Mouse (Mus musculus) embryonic fibroblast, embryonic 13.5 days (primary cell): ENCODE data around the gene Lcmt1. TPM values are rescaled to one million over a fixed set of nuclear protein-coding genes. Genes with fewer than 3 reads are reported as not detected.

Source experiments
- H3K27ac ChIP-seq: 2 replicates; pipeline ENCODE4 v1.5.1; 2012; ENCODE audit warnings: low read length, control low read depth, inconsistent platforms; ENCODE audit not compliant: insufficient read depth
- H3K4me1 ChIP-seq: 2 replicates; pipeline ENCODE4 v1.6.1; 2011; ENCODE audit warnings: low read length; ENCODE audit not compliant: control insufficient read depth, insufficient read depth
- H3K4me3 ChIP-seq: 2 replicates; pipeline ENCODE4 v1.5.1; 2011; ENCODE audit warnings: mild to moderate bottlenecking, control low read depth, low read length; ENCODE audit not compliant: insufficient read depth
- CTCF ChIP-seq: IDR thresholded peaks from 2 replicates; pipeline ENCODE4 v1.5.1; 2011; ENCODE audit warnings: mild to moderate bottlenecking, control low read depth, low read length, moderate library complexity, borderline replicate concordance; ENCODE audit not compliant: insufficient read depth
- POLR2A ChIP-seq: IDR thresholded peaks from 2 replicates; pipeline ENCODE4 v1.6.1; 2011; ENCODE audit warnings: low read depth, mild to moderate bottlenecking, control low read depth, low read length, moderate library complexity
- polyA plus RNA-seq: library from polyadenylated mRNA; stranded (reverse); fragments of >200 nt; gene quantifications from 2 replicates; pipeline ENCODE4 v1.2.4, GENCODE M21; 2011; ENCODE audit warnings: low read depth; ENCODE audit not compliant: missing spikeins, insufficient read length

Gene Lcmt1
- polyA plus RNA-seq, 1 experiment = 32.0 TPM

- TF ChIP-seq POLR2A (no peak), CTCF (no peak)
Observed at GRCm38 (mm10) chr7:123448794-123449193, 79.2 kb downstream of the Lcmt1 start.

GRCm38 (mm10) chr7:123449676-123450075, 80.1 kb downstream of the Lcmt1 start:
- TF ChIP-seq CTCF (no peak), POLR2A (no peak)
- H3K4me1 ChIP-seq = no peaks in the 10 kb centered on the region
- no peak overlapping the region for H3K27ac ChIP-seq
- H3K4me3 ChIP-seq = no peak overlapping the region

More at GRCm38 (mm10) chr7:123448794-123449193, 79.2 kb downstream of the Lcmt1 start:
- no peaks in the 10 kb centered on the region for H3K4me1 ChIP-seq
- H3K4me3 ChIP-seq = no peak overlapping the region
- no peak overlapping the region for H3K27ac ChIP-seq

DNA sequence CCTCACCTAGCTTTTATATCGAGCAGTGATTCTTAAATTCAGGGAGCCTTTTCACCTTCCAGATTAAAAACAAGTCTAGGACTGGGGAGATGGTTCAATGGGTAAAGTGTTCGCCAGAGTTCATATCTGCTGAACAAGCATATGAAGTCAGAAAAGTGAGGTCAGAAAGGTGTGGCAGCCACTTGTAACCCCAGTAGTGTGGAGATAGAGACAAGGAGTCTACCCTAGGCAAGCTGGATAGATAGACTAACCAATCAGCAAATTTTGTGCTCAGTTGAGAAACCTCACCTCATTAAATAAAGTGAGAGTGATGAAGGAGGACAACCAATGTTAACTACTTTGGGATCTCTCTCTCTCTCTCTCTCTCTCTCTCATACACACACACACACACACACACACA, 80.9 kb downstream of the Lcmt1 start:
- no peak overlapping the region for H3K4me3 ChIP-seq
- no peak for TF ChIP-seq CTCF
- no peak for TF ChIP-seq POLR2A
- H3K4me1 ChIP-seq = no peaks in the 10 kb centered on the region
- no peak overlapping the region for H3K27ac ChIP-seq

GRCm38 (mm10) chr7:123452551-123452950, 83.0 kb downstream of the Lcmt1 start:
- no peaks in the 10 kb centered on the region for H3K4me1 ChIP-seq
- no peak overlapping the region for H3K4me3 ChIP-seq
- no peak overlapping the region for H3K27ac ChIP-seq
- TF ChIP-seq CTCF = no peak
- no peak for TF ChIP-seq POLR2A

- Histone ChIP-seq H3K4me3 (no peak overlapping the region), H3K27ac (no peak overlapping the region), H3K4me1 (no peaks in the 10 kb centered on the region)
- TF ChIP-seq POLR2A (no peak), CTCF (no peak)
Observed at GRCm38 (mm10) chr7:123453066-123453465, 83.5 kb downstream of the Lcmt1 start.

- Histone ChIP-seq H3K4me3 (no peak overlapping the region), H3K4me1 (no peaks in the 10 kb centered on the region), H3K27ac (no peak overlapping the region)
- no peak for TF ChIP-seq POLR2A
- TF ChIP-seq CTCF = no peak
Observed at GRCm38 (mm10) chr7:123455088-123455487, 85.5 kb downstream of the Lcmt1 start.

DNA sequence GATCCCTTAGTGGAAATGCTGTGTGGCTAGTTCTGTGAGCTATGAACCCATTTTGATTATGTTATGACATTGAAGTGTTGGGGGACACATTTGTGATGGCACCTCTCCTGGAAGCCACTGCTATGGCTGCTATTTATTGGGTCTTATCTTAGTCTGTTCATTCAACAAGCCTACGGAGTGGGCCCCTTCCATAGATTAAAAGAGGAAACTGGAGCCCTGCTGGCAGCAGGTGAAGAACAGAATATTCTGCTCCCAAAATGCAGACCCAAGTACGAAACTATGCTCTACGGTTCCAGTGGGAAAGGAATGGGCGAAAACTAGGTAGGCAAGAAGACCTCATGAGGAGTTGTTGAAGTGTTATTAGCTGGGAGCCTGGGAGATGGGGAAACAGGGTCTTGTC, 88.7 kb downstream of the Lcmt1 start:
- Histone ChIP-seq H3K4me3 (no peak overlapping the region), H3K27ac (no peak overlapping the region), H3K4me1 (no peaks in the 10 kb centered on the region)
- TF ChIP-seq POLR2A (no peak), CTCF (no peak)

DNA sequence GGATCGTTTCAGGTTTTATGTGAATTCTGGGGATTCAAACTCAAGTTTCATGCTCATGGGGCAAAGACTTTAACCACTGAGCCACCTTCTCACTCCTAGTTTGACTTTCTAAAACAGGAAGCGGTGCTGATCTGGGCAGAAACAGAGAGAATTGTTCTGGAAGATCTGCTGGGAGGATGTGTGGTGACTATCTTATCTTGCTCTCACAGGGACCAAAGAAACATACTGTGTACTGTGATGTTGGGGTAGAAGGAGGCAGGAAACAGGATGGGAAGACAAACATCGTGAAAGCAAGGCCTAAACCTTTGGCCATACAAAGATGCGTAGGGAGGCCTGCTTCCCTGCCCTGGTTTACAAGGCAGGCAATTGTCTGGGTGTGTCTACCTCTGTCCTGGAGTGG, 89.7 kb downstream of the Lcmt1 start:
- H3K4me3 ChIP-seq = no peak overlapping the region
- TF ChIP-seq CTCF = no peak
- TF ChIP-seq POLR2A = no peak
- H3K4me1 ChIP-seq = no peaks in the 10 kb centered on the region
- H3K27ac ChIP-seq = no peak overlapping the region

DNA sequence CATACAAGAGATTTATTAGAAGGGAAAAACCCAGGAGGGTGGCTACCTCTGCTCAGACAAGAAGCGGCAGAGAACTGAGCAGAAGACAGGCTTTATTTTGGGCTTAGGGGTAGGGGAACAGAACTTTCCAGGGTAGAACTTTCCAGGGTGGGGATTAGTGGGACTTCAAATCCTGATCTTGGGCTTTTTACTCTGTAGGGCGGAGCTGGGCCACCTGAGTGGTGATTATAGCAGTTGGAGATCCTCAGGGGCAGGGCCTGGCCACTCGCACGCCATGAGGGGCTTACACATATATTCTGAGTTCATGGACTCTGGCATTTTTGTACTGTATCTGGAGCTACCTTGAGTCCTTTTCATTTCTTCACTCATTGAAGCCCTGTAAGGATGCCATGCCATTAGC, 91.7 kb downstream of the Lcmt1 start:
- TF ChIP-seq POLR2A = no peak
- TF ChIP-seq CTCF = no peak
- Histone ChIP-seq H3K27ac (no peak overlapping the region), H3K4me3 (no peak overlapping the region), H3K4me1 (no peaks in the 10 kb centered on the region)

DNA sequence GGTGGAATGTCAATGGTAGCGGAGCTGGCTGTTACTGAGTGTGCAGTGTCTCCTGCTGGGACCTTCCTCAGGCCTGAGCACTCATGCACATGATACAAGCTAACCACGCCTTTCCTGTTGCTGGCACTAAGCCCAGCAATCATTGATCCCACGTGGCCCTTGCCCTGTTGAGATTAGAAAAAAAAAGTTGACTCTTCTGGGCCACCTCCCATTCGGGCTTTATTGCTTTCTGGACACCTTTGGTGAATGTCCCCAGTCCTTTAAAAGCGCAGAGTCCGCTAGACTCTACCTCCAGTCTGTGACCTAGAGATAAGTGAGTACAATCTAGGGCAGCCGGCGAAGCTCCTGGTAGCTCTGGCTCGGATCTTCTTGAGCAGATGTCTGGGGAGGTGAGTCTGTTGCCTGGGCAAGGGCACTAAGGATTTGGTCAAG, 92.5 kb downstream of the Lcmt1 start, which contains the start of gene Aqp8:
Aqp8 (plus strand) TSS at position 222 of the 432 bp plus-strand sequence.
- Histone ChIP-seq H3K4me3 (no peak within 1 kb of the TSS), H3K27ac (no peak within 1 kb of the TSS), H3K4me1 (no peaks in the 10 kb centered on the region)
- no peak for TF ChIP-seq CTCF
- no peak for TF ChIP-seq POLR2A

DNA sequence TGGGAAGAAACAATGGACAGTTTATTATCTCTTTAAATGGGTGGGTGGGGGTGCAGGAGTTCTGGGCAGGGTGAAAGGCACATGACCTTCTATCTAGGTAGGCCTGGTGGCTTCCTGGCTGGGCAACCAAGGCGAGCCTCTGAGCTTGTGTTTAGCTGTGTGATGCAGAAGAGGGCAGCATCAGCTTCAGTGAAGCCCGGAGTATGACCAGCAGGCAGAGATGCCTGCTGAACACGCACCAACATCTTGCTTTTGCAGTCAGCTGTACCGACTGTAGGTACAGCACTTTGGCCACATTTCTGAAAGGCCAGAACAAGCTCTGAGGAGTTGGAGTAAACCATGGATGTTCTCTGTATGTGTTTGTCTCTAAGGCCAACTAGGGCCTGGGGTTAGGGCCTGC, 94.0 kb downstream of the Lcmt1 start:
- Histone ChIP-seq H3K4me3 (no peak overlapping the region), H3K27ac (no peak overlapping the region), H3K4me1 (no peaks in the 10 kb centered on the region)
- TF ChIP-seq CTCF = no peak
- TF ChIP-seq POLR2A = no peak
